Mouse (Mus musculus): ENCODE results near the gene Mycbp2.
A peak's percentile ranks its signal among the peaks of the same experiment; 100 is the strongest.

The Mycbp2 gene

DNA sequence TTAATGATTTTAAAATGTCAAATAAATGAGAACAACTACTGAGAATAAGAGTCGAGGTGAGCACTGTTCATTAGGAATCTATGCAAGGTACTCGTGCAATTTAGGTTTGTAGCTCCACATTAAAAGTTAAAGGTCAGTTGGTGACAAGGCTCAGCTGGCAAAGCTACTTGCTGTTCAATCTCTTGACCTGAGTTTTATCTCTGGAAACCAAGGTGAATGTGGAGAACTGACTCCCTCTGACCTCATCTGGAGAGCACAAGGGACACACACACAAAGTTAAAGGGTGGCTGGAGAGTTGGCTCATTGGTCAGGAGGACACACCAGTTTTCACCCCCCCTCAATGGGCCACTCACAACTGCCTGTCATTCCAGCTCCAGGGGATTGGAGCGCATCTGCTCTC lies 245.4 kb downstream of the Mycbp2 start:
- no peak for DNase-seq

DNA sequence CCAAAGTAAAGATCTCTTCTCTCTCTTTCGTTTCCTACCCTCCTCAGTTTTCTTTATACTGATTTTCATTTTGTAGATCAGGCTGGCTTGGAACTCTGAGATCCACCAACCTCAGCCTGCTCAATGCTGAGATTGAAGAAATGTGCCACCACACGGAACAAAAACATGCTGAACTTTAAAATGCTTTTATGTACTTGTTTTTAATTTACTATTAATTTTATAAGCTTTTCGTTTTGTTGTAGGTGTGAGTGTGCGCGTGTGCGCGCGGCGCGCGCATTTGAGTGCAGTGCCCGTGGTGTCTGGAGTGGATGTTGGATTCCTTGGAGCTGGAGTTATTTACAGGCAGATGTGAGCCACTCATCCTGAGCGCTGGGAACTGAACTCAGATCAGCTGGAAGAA lies 246.3 kb downstream of the Mycbp2 start:
- no peak for DNase-seq

DNA sequence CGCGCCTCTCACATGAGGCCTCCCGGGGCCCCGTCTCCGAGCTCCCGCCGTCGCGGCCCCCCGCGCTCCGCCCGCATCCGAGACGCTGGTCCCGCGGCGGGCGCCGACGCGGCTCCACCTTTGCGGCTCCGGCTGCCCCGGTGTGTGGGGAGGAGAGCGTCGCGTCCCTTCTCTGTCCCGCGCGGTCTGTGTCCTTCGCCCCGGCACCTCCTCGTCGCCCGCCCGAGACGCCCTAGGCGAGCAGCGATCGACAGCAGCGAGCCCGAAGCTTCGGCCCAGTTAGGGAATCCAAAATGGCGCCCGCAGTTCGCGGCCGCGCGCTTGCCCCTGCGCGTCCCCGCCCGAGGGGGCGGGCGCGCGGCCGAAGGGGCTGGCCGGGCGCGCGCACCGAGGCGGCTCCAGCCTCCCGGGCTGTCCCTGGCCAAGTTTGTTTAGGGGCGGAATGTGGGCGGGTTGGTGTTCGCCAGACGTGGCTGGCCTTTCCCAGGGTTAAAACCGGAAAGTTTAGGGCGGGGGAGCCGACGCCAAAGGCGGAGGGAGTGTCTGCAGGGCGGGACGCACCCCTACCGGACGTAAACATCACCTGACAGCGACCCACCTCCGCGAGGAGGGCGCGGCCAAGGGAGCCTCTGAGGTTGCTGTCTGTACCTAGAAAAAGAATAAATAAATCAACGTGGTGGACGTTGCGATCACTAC lies 247.2 kb downstream of the Mycbp2 start, which contains the start of gene Fbxl3:
TSS of gene Fbxl3 (minus strand) at position 329 of the 696 bp plus-strand sequence.
- DNase-seq: peak; percentile 82 to 88

GRCm38 (mm10) chr14:103098587-103099235 lies 247.9 kb downstream of the Mycbp2 start:
- peak; percentile 82 to 90 for DNase-seq

- DNase-seq: no peak
Measured at GRCm38 (mm10) chr14:103098213-103098586, 248.4 kb downstream of the Mycbp2 start.

GRCm38 (mm10) chr14:103096621-103097020 lies 250.0 kb downstream of the Mycbp2 start:
- DNase-seq: no peak

GRCm38 (mm10) chr14:103095826-103096225 lies 250.8 kb downstream of the Mycbp2 start:
- no peak for DNase-seq

- DNase-seq: no peak
Measured at GRCm38 (mm10) chr14:103095036-103095435, 251.6 kb downstream of the Mycbp2 start.

- DNase-seq: no peak
Measured at GRCm38 (mm10) chr14:103093670-103094069, 252.9 kb downstream of the Mycbp2 start.

GRCm38 (mm10) chr14:103093236-103093635 lies 253.4 kb downstream of the Mycbp2 start:
- DNase-seq: no peak

DNA sequence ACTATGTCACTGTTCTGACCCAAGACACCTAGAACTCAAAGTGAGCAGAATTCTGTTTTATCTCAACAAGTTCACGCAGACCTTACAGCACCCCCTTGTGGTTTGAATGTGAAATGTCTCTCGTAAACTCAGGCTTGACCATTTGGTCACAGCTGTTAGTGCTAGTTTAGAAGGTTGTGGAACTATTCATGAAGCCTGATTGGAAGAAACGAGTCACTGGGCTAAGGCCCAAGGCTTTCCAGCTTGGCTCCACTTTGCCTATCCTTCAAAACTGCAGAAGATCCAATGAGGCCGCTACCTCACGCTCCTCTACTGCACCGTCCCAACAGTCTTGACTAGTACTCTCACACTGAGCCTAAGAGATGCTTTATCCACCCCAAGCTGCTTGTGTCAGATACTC lies 258.0 kb downstream of the Mycbp2 start:
- DNase-seq: peak; percentile 44 to 66

- no peak for DNase-seq
Measured at GRCm38 (mm10) chr14:103087846-103088245, 258.8 kb downstream of the Mycbp2 start.

GRCm38 (mm10) chr14:103086671-103087324 lies 259.8 kb downstream of the Mycbp2 start:
- no peak for DNase-seq

DNA sequence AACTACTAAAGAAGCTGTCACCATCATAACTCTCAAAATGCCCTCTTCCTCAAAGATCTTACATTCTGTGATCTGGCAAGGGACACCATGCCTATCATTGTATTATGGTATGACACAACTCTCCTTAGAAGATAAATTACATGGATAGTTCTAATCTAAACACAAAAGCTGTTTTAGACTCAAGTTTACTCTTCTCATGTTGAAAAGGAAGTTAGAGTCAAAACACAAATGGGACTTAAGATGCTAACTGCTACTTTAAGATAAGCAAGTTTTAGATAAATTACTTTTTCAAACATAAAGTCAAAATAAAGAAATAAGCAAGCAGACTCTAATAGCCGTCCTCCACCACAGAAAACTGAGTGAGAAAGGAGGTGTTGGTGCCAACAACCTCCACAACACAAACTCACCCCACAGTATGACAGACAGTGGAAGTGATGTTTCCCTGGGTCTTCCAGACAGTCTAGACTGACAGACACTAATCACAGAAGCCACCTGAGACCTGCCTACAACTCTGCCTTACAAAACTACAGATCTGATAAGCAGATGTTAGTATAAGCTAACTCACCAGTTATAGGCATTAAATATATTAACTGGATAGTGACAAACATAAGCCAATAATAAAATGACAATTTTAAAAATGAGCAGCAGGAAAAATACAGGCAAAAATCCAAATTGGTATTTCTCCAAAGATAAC lies 260.6 kb downstream of the Mycbp2 start:
- no peak for DNase-seq

DNA sequence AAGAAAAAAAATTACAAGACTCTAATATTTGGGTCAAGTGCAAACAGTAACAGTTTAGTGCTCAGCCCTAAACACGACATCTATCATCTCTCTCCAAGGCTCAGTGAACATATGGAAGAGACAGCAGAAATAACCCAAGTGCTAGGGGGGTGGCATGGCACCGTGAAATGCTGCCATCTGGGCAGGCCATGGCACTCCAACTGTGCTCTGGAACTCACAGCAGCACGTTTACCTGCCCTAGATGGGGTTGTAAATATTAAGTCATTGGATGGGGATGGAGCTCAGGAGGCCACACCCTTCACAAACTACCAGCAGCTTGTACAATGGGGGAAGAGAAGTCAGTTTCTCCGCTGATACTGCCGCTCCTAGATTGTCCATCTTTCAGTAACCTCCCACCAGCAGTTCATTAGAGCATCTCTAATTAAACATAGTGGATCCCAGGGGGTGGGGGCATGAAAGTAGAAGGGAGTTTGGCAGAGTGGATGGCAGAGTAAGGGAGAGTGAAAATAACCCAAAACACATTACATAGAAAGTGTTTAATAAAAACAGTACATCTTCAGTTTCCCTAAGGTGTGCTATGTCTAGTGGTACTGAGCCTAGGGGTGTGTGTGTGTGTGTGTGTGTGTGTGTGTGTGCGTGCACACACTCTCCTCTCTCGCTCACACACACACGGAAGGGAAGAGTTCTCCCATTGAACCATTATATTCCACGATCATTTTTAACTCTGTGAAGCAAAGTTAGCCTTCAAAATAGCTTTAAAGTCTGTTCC lies 267.2 kb downstream of the Mycbp2 start:
- peak; percentile 82 to 83 for DNase-seq

- DNase-seq: peak; percentile 25 to 37
Measured at GRCm38 (mm10) chr14:103078006-103078912, 268.4 kb downstream of the Mycbp2 start.

- DNase-seq: no peak
Measured at GRCm38 (mm10) chr14:103077272-103078005, 269.2 kb downstream of the Mycbp2 start.

- DNase-seq: no peak
Measured at GRCm38 (mm10) chr14:103075166-103075565, 271.4 kb downstream of the Mycbp2 start.

DNA sequence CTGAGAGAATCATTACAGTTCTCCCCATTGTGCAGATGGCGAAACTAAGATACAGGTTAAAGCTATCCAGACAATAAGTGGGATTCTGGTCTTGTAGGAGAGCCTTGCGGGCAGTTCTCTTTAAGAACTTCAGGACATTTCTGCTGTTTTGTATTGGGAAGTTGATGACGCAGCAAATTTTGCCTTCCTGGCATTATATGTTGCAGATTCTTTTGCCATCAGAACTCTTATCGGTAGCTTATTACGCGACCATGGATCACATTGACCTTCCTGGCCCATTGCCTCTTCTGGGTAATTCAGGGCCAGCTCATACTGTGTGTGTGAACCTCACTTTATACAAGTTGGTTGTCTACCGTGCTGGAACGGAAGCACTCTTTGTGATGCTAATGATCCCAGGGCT lies 272.8 kb downstream of the Mycbp2 start:
- no peak for DNase-seq

DNA sequence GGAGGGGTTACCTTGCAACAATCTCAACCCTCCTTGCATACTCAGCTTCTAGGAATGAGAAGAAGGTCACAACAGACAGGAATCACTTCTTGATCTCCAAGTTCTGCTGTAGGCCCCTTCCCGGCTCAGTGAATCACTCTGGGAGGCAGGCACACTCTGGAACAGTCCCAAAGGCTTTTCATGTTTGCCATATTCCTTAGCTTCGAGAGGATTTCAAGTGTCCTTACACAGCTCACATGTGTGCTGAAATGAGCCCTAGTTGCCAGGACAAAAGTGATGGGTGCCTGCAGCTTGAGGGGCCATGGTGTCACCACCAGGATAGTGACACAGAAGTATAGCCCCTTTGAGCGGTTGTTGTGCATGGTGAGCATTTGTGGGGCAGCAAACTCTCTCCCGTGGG lies 273.9 kb downstream of the Mycbp2 start:
- DNase-seq: no peak

DNA sequence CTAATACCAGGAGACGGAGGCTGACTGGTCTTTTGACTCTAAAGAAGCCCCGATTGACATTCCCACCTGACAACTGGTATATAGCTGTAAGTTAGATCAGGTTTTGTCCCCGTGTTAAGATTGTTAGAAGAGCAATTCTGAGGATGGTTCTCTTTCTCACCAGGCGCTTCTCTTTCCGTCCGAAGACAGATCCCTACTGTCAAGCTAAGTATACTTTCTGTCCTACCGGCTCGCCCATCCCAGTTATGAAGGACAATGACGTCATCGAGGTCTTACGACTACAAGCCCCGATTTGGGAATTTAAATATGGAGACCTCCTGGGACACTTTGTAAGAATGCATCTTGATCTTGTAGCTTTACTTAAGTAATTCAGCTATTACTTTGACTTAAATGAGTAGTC lies 275.1 kb downstream of the Mycbp2 start:
- no peak for DNase-seq
